Mouse (Mus musculus): Measurements from ENCODE around the gene D630045J12Rik. TPM values are rescaled to one million over a fixed set of nuclear protein-coding genes. Genes with fewer than 3 reads are reported as not detected.
A peak's percentile ranks its signal among the peaks of the same experiment; 100 is the strongest.

The D630045J12Rik gene
- polyA plus RNA-seq, 1 experiment from 2014 or later: 2.9 TPM

- Histone ChIP-seq H3K9me3 (ENCODE audit: control insufficient read depth, low read length) (no peaks in the 10 kb centered on the region), H3K27me3 (ENCODE audit: control insufficient read depth, insufficient read depth, low read depth, low read length) (no peaks in the 10 kb centered on the region), H3K27ac (ENCODE audit: low read length) (no peak overlapping the region), H3K4me1 (replicated peaks; ENCODE audit: control insufficient read depth, insufficient read depth, low read length) (peaks cover 9% of the 10 kb centered on the region), H3K36me3 (ENCODE audit: control insufficient read depth, insufficient read depth, low read length) (no peaks in the 10 kb centered on the region), H3K4me3 (ENCODE audit: low read length) (no peak overlapping the region), H3K4me2 (ENCODE audit: low read depth, low read length) (no peak overlapping the region), H3K9ac (ENCODE audit: low read length) (no peak overlapping the region)
- 46% methylated on average over 4 of the region's 4 CpGs for WGBS
- no peak for ATAC-seq (ENCODE audit: low read depth)
Observed at GRCm38 (mm10) chr6:38083204-38083603, 170.6 kb downstream of the D630045J12Rik start.

- ATAC-seq (ENCODE audit: low read depth): peak; percentile 84
- Histone ChIP-seq H3K4me2 (ENCODE audit: low read depth, low read length) (no peak overlapping the region), H3K27me3 (ENCODE audit: control insufficient read depth, insufficient read depth, low read depth, low read length) (no peaks in the 10 kb centered on the region), H3K36me3 (ENCODE audit: control insufficient read depth, insufficient read depth, low read length) (no peaks in the 10 kb centered on the region), H3K27ac (ENCODE audit: low read length) (peak overlapping the region; percentile 71), H3K4me3 (ENCODE audit: low read length) (no peak overlapping the region), H3K9me3 (ENCODE audit: control insufficient read depth, low read length) (no peaks in the 10 kb centered on the region), H3K9ac (ENCODE audit: low read length) (no peak overlapping the region), H3K4me1 (replicated peaks; ENCODE audit: control insufficient read depth, insufficient read depth, low read length) (peaks cover 9% of the 10 kb centered on the region)
- WGBS: 38% methylated on average over 11 of the region's 11 CpGs
Observed at GRCm38 (mm10) chr6:38081727-38082341, 172.0 kb downstream of the D630045J12Rik start.

- Histone ChIP-seq H3K4me3 (ENCODE audit: low read length) (no peak overlapping the region), H3K36me3 (ENCODE audit: control insufficient read depth, insufficient read depth, low read length) (no peaks in the 10 kb centered on the region), H3K9me3 (ENCODE audit: control insufficient read depth, low read length) (no peaks in the 10 kb centered on the region), H3K9ac (ENCODE audit: low read length) (no peak overlapping the region), H3K27me3 (ENCODE audit: control insufficient read depth, insufficient read depth, low read depth, low read length) (no peaks in the 10 kb centered on the region), H3K4me2 (ENCODE audit: low read depth, low read length) (no peak overlapping the region), H3K4me1 (replicated peaks; ENCODE audit: control insufficient read depth, insufficient read depth, low read length) (peaks cover 9% of the 10 kb centered on the region), H3K27ac (ENCODE audit: low read length) (no peak overlapping the region)
- 44% methylated on average over 4 of the region's 4 CpGs for WGBS
- ATAC-seq (ENCODE audit: low read depth): no peak
Observed at GRCm38 (mm10) chr6:38080364-38080763, 173.4 kb downstream of the D630045J12Rik start.

GRCm38 (mm10) chr6:38073592-38073991, 180.2 kb downstream of the D630045J12Rik start:
- H3K9me3 ChIP-seq (ENCODE audit: control insufficient read depth, low read length): no peaks in the 10 kb centered on the region
- H3K27ac ChIP-seq (ENCODE audit: low read length): no peak overlapping the region
- no peaks in the 10 kb centered on the region; the same call in none of the 2 replicates for H3K36me3 ChIP-seq (ENCODE audit: control insufficient read depth, insufficient read depth, low read length)
- H3K4me2 ChIP-seq (ENCODE audit: low read depth, low read length): no peak overlapping the region
- H3K27me3 ChIP-seq (ENCODE audit: control insufficient read depth, insufficient read depth, low read depth, low read length): no peaks in the 10 kb centered on the region
- WGBS: 88% methylated on average over 3 of the region's 3 CpGs
- H3K4me3 ChIP-seq (ENCODE audit: low read length): no peak overlapping the region
- H3K4me1 ChIP-seq (replicated peaks; ENCODE audit: control insufficient read depth, insufficient read depth, low read length): no peaks in the 10 kb centered on the region
- no peak overlapping the region for H3K9ac ChIP-seq (ENCODE audit: low read length)
- no peak for ATAC-seq (ENCODE audit: low read depth)

Other genes with a start within 250 kb of the D630045J12Rik start
- gene Svopl, start 207.0 kb downstream of the D630045J12Rik start, polyA plus RNA-seq (2015; fragmentation: Nextera tagmentation; extraction: Ambion mirVana): 1.6 and 1.7 TPM in 2 replicates
- gene Tmem213, start 144.8 kb downstream of the D630045J12Rik start, polyA plus RNA-seq (2015; fragmentation: Nextera tagmentation; extraction: Ambion mirVana): 133 and 163 TPM in 2 replicates
- 10.5 and 15.8 TPM in 2 replicates for gene Atp6v0a4, start 129.4 kb downstream of the D630045J12Rik start, polyA plus RNA-seq (2015; fragmentation: Nextera tagmentation; extraction: Ambion mirVana)
- 7.3 and 8.7 TPM in 2 replicates for gene Zc3hav1l, start 45.2 kb upstream of the D630045J12Rik start, polyA plus RNA-seq (2015; fragmentation: Nextera tagmentation; extraction: Ambion mirVana)
- gene Zc3hav1, start 100.6 kb upstream of the D630045J12Rik start, polyA plus RNA-seq (2015; fragmentation: Nextera tagmentation; extraction: Ambion mirVana): 8.0 and 11.0 TPM in 2 replicates
- gene Ttc26, start 127.5 kb upstream of the D630045J12Rik start, polyA plus RNA-seq (2015; fragmentation: Nextera tagmentation; extraction: Ambion mirVana): 7.9 and 8.3 TPM in 2 replicates
- 11.2 and 14.1 TPM in 2 replicates for gene Ubn2, start 179.9 kb upstream of the D630045J12Rik start, polyA plus RNA-seq (2015; fragmentation: Nextera tagmentation; extraction: Ambion mirVana)

Data from lung, embryonic 16.5 days (tissue).